Mouse (Mus musculus) lung, postnatal 0 days (tissue): ENCODE data around the gene Chit1.

Experiments
- CTCF ChIP-seq: IDR thresholded peaks from 2 replicates; pipeline ENCODE4 v1.5.1; 2016; ENCODE audit warnings: antibody characterized with exemption, mild to moderate bottlenecking
- EP300 ChIP-seq: IDR thresholded peaks from 2 replicates; pipeline ENCODE4 v1.6.1; 2016; ENCODE audit warnings: antibody characterized with exemption, mild to moderate bottlenecking, control low read depth

DNA sequence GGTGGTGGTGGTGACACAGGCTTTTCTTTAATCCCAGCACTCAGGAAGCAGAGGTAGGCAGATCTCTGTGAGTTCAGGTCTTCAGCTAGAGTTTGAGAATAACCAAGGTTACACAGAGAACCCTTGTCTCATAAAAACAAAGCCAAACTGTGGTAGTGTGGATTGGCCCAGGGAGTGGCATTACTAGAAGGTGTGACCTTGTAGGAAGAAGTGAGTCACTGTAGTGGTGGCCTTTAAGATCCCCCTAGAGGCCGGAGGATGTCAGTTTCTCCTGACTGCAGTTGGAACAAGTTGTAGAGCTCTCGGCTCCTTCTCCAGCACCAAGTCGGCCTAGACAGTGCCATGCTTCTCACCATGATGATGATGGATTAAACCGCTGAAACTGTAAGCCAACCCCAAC lies at the start of gene Chit1:
- peak; percentile 49 for TF ChIP-seq CTCF
- no peak for TF ChIP-seq EP300
